Mouse (Mus musculus): ENCODE data around the gene Mybpc1. TPM values are rescaled to one million over a fixed set of nuclear protein-coding genes. Genes with fewer than 3 reads are reported as not detected.

Mybpc1 gene
- total and polyA plus RNA-seq, 2 experiments from 2014 or later = 3.7 to 5.5 TPM

DNA sequence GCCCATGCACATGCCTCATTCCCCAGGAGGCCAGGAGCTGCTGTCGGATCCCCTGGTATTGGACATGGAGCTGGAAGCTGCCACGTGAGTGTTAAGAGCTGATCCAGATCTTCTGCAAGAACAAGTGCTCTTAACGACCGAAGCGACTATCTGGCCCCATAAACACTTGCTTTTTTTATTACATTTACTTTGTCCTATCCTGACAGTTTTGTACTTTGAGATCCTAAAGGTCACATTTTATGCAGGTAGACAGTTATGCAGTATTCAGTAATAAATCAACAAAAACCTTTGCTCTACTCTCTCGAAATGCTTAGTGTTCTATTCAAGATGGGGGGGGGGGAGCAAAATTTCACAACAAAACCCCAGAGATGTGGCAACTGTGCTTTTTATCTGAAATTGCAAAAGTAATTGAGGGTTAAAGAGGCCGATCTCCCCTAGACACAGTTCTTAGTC is 97.2 kb downstream of the Mybpc1 start:
- Histone ChIP-seq H3K4me1 (ENCODE audit: insufficient read depth, low read length) (peaks cover under 1% of the 10 kb centered on the region; the same call in 1 of the 2 replicates), H3K4me3 (ENCODE audit: low read length) (no peak overlapping the region), H3K27me3 (ENCODE audit: insufficient read depth, low read length) (no peaks in the 10 kb centered on the region), H3K36me3 (ENCODE audit: insufficient read depth, low read length) (no peaks in the 10 kb centered on the region), H3K27ac (no peak overlapping the region), H3K9ac (replicated peaks; ENCODE audit: low read length) (no peak overlapping the region), H3K9me3 (ENCODE audit: low read length) (no peaks in the 10 kb centered on the region), H3K4me2 (ENCODE audit: low read depth, low read length) (no peak overlapping the region)
- ATAC-seq (no peak), DNase-seq (ENCODE audit: low spot score) (no peak)
- whole genome bisulfite sequencing = 80% methylated on average over 7 of the region's 7 CpGs
- no peak for TF ChIP-seq CTCF (IDR thresholded peaks at IDR 0.05; ENCODE audit: low read depth)

DNA sequence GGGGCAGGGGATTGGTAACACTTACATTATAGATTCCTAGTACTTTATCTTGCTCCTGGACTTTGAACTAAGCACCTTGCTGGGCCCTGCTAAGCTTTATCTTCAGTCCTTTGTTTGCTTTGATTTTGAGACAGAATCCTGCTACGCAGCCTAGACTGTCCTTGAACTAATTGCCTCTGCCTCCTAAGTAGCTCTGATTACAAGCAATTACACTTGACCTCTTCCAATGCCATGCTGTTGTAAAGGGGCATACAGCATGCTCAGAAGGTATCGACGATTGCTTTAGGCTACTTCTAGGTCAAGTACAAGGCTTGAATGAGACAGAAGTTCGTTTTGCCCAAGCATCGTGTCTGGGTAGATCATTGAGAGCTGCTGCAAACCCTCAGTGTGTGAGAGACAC is 99.7 kb downstream of the Mybpc1 start:
- H3K27ac ChIP-seq = no peak overlapping the region
- TF ChIP-seq CTCF (IDR thresholded peaks at IDR 0.05; ENCODE audit: low read depth) = no peak
- DNase-seq (ENCODE audit: low spot score) (no peak), ATAC-seq (no peak)
- H3K27me3 ChIP-seq (ENCODE audit: insufficient read depth, low read length) = no peaks in the 10 kb centered on the region
- no peak overlapping the region for H3K4me3 ChIP-seq (ENCODE audit: low read length)
- no peaks in the 10 kb centered on the region for H3K36me3 ChIP-seq (ENCODE audit: insufficient read depth, low read length)
- 82% methylated on average over 5 of the region's 5 CpGs for WGBS
- no peak overlapping the region for H3K9ac ChIP-seq (replicated peaks; ENCODE audit: low read length)
- H3K9me3 ChIP-seq (ENCODE audit: low read length) = no peaks in the 10 kb centered on the region
- no peak overlapping the region for H3K4me2 ChIP-seq (ENCODE audit: low read depth, low read length)
- peaks cover 12% of the 10 kb centered on the region; the same call in 1 of the 2 replicates for H3K4me1 ChIP-seq (ENCODE audit: insufficient read depth, low read length)

DNA sequence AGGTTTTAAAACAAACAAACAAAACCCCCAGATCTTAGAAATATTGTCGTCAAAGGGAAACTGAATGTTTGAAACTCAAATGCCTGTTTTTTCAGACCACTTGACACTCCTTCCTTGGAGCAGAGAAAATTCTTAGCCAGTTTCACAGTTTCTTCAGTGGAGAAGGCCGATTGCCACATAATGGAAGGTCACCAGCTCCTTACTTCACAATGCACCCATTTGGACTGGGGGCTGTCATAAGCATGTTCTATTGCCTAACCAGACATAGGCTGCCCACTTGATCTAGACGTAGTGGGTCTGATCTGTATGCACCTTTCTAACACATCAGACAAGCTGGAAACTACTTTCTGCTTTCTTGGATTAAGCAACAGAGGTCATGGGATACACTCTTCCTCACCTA is 100.5 kb downstream of the Mybpc1 start:
- WGBS = 51% methylated on average over 3 of the region's 3 CpGs
- H3K4me3 ChIP-seq (ENCODE audit: low read length) = no peak overlapping the region
- no peak for DNase-seq (ENCODE audit: low spot score)
- no peak for ATAC-seq
- H3K9me3 ChIP-seq (ENCODE audit: low read length) = no peaks in the 10 kb centered on the region
- TF ChIP-seq CTCF (IDR thresholded peaks at IDR 0.05; ENCODE audit: low read depth) = no peak
- H3K4me1 ChIP-seq (ENCODE audit: insufficient read depth, low read length) = peaks cover 12% of the 10 kb centered on the region; the same call in 1 of the 2 replicates
- peak overlapping the region; percentile 85; the same call in 1 of the 2 replicates for H3K27ac ChIP-seq
- peak overlapping the region; percentile 94 for H3K4me2 ChIP-seq (ENCODE audit: low read depth, low read length)
- H3K9ac ChIP-seq (replicated peaks; ENCODE audit: low read length) = peak overlapping the region; percentile 94; the same call in 1 of the 2 replicates
- H3K27me3 ChIP-seq (ENCODE audit: insufficient read depth, low read length) = no peaks in the 10 kb centered on the region
- no peaks in the 10 kb centered on the region for H3K36me3 ChIP-seq (ENCODE audit: insufficient read depth, low read length)

DNA sequence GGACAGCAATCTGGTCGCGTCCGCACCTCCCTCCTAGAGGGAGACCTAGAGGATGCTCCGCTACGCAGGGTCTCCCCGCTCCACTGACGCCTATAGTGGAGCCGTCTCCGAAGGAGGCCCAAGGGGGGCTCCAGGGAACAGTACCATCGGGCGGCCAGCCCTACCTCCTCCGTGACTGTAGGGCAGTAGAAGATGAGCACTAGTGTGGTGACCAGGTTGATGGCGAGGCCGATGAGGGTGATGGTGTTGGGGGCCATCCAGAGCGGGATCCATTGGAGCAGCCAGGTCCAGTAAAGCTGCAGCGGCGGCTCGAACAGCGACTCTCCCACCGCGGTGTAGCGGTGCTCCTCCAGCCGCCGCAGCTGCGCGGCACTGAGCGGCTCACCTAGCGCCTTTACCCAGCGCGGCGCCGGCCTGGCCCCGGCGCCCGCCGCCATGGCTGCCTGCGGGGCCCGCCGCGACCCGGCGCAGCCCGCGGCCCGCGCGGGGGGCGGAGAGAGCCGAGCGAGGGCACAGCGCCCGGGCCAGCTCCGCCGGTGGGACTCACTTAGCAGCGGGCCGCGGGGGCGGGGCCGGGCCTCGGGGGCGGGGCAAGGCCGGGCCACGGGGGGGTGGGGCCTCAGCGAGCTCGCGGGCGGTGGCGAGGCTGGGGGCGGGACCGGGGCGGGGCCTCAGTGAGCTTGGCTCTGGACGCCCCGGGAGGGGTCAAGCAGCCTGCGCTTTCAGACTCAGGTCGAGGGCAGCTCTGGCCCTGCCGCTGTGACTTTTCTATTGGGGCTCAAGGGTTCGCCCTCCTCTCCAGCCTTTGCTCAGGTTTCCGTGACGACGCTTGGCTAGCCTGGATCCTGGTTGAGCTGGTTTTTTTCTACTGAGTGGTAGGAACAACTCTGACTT is 101.3 kb downstream of the Mybpc1 start, which contains the start of gene Chpt1:
Chpt1 (minus strand) TSS at position 653 of the 894 bp plus-strand sequence.
- no peak; the same call in 1 of the 2 replicates for TF ChIP-seq CTCF (IDR thresholded peaks at IDR 0.05; ENCODE audit: low read depth)
- H3K27me3 ChIP-seq (ENCODE audit: insufficient read depth, low read length) = no peaks in the 10 kb centered on the region
- H3K4me2 ChIP-seq (ENCODE audit: low read depth, low read length) = peak within 1 kb of the TSS; percentile 94
- H3K36me3 ChIP-seq (ENCODE audit: insufficient read depth, low read length) = no peaks in the 10 kb centered on the region
- peak within 1 kb of the TSS; percentile 94 for H3K9ac ChIP-seq (replicated peaks; ENCODE audit: low read length)
- under 1% methylated on average over 66 of the region's 80 CpGs for WGBS
- no peaks in the 10 kb centered on the region for H3K9me3 ChIP-seq (ENCODE audit: low read length)
- peak; percentile 97 for ATAC-seq
- H3K27ac ChIP-seq = peak within 1 kb of the TSS; percentile 85
- H3K4me1 ChIP-seq (ENCODE audit: insufficient read depth, low read length) = peaks cover 12% of the 10 kb centered on the region; the same call in 1 of the 2 replicates
- H3K4me3 ChIP-seq (ENCODE audit: low read length) = peak within 1 kb of the TSS; percentile 80
- peak; percentile 92 for DNase-seq (ENCODE audit: low spot score)

DNA sequence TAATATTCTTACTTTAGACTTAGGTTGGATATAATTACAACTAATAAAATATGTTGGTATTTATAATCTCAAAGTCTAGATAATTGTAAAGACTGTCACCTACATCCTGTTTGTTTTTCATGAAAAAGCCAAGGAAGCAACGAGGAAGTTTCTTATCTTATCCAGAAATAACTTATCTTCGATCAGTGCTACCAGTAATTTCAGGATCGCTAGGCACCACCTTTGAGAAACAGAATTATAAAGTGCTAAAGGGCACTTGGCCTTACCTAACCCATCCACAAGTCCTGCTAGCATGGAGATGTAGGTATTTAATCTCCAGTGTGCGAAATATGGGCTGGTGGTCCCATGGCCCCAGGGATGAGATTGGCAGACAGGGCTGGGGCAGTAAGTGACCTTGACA is 102.0 kb downstream of the Mybpc1 start:
- Histone ChIP-seq H3K9ac (replicated peaks; ENCODE audit: low read length) (peak overlapping the region; percentile 94), H3K27ac (peak overlapping the region; percentile 85), H3K9me3 (ENCODE audit: low read length) (no peaks in the 10 kb centered on the region), H3K27me3 (ENCODE audit: insufficient read depth, low read length) (no peaks in the 10 kb centered on the region), H3K4me1 (ENCODE audit: insufficient read depth, low read length) (peaks cover 12% of the 10 kb centered on the region; the same call in 1 of the 2 replicates), H3K4me2 (ENCODE audit: low read depth, low read length) (peak overlapping the region; percentile 94), H3K36me3 (ENCODE audit: insufficient read depth, low read length) (no peaks in the 10 kb centered on the region), H3K4me3 (ENCODE audit: low read length) (peak overlapping the region; percentile 80)
- ATAC-seq (no peak), DNase-seq (ENCODE audit: low spot score) (no peak)
- WGBS = 46% methylated on average over 4 of the region's 4 CpGs
- no peak for TF ChIP-seq CTCF (IDR thresholded peaks at IDR 0.05; ENCODE audit: low read depth)

DNA sequence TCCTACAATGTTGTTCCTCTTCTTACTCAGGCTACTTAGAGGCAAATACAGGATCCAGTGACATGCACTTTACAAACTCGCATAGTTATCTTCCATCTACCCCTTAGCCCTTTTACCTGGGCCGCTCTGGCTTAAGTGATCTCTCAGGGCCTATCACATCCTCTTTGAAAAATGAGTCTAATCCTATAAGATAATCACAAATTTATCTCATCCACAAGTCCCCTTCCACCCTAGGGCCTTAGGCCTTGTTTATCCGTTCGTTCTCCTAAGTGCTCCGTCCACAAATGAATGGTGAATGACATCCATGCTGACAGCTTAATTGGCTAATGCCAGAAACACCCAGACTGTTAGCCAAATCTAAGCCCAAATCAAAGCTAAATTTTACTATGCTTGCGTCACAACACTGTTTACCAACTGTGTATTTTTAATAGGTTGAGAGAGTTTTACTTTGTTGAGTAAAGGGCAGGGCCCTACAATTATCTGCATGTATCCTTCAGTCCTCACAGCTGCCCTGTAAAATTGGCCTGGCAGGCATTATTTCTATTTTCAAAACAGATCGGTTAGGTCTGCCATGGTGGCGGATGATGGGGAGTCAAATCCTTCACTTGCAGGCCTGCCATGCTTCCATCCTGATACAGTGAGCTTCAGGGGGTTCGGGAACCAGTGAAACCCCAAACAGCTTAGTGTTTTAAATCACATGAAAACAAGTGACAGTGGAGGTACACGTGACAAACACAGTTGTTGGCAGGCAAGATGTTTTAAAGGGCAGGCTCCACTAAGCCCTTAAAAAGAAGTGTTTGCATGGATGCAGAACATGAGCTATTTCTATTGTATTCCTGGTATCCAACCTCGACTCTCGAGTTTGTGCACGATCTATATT is 102.8 kb downstream of the Mybpc1 start:
- Histone ChIP-seq H3K9me3 (ENCODE audit: low read length) (no peaks in the 10 kb centered on the region), H3K9ac (replicated peaks; ENCODE audit: low read length) (peak overlapping the region; percentile 4; the same call in 1 of the 2 replicates), H3K36me3 (ENCODE audit: insufficient read depth, low read length) (no peaks in the 10 kb centered on the region), H3K4me2 (ENCODE audit: low read depth, low read length) (peak overlapping the region; percentile 94), H3K27ac (no peak overlapping the region), H3K4me1 (ENCODE audit: insufficient read depth, low read length) (peaks cover 12% of the 10 kb centered on the region; the same call in 1 of the 2 replicates), H3K27me3 (ENCODE audit: insufficient read depth, low read length) (no peaks in the 10 kb centered on the region), H3K4me3 (ENCODE audit: low read length) (peak overlapping the region; percentile 80)
- DNase-seq (ENCODE audit: low spot score) (peak; percentile 28), ATAC-seq (no peak)
- 50% methylated on average over 13 of the region's 13 CpGs for WGBS
- no peak for TF ChIP-seq CTCF (IDR thresholded peaks at IDR 0.05; ENCODE audit: low read depth)

All from hindbrain, postnatal 0 days (tissue).